In genomic region chr8:44826936-44827335, GRCm38 (mm10) we compare ENCODE assay signal across 8 mouse cellular contexts.
A peak's percentile ranks its signal among the peaks of the same experiment; 100 is the strongest.
DNase-seq lines count a peak whose midpoint lies in the region; ATAC-seq lines count a peak whose summit lies in the region.

No protein-coding gene starts in this region.

- no peaks in the 10 kb centered on the region for H3K27me3 ChIP-seq in forebrain, embryonic 13.5 days
- H3K27me3 ChIP-seq in lung, embryonic 16.5 days (ENCODE audit: control insufficient read depth, insufficient read depth, low read depth, low read length), result no peaks in the 10 kb centered on the region

- H3K4me2 ChIP-seq in forebrain, embryonic 13.5 days, result peak overlapping the region; percentile 41
- H3K4me2 ChIP-seq in lung, embryonic 16.5 days (ENCODE audit: low read depth, low read length), result peak overlapping the region; percentile 37

- no peak overlapping the region for H3K27ac ChIP-seq in forebrain, embryonic 13.5 days
- H3K27ac ChIP-seq in lung, embryonic 16.5 days (ENCODE audit: low read length), result 0 out of 2 replicates have a peak overlapping the region, but pooled peaks have one; percentile 7

- no peaks in the 10 kb centered on the region for H3K36me3 ChIP-seq in forebrain, embryonic 13.5 days (ENCODE audit: poor library complexity, severe bottlenecking)
- H3K36me3 ChIP-seq in lung, embryonic 16.5 days (ENCODE audit: control insufficient read depth, insufficient read depth, low read length), result no peaks in the 10 kb centered on the region

- intact Hi-C loops in heart, postnatal 10 days (cut with DNase I), result no loop called here

- peaks cover 9% of the 10 kb centered on the region for H3K4me1 ChIP-seq in forebrain, embryonic 13.5 days
- no peaks in the 10 kb centered on the region for H3K4me1 ChIP-seq in lung, embryonic 16.5 days (replicated peaks; ENCODE audit: control insufficient read depth, insufficient read depth, low read length)

- WGBS in forebrain, embryonic 13.5 days, result 13% methylated on average over 13 of the region's 13 CpGs
- WGBS in lung, embryonic 16.5 days, result 15% methylated on average over 13 of the region's 13 CpGs

- ATAC-seq in forebrain, embryonic 13.5 days, result peak; percentile 77
- ATAC-seq in lung, embryonic 16.5 days (ENCODE audit: low read depth), result peak; percentile 85
- no peak for ATAC-seq in erythroid progenitor cell, adult 5-6 weeks (replicated peaks; ENCODE audit: low FRiP score, poor library complexity, severe bottlenecking)

- H3K9ac ChIP-seq in forebrain, embryonic 13.5 days, result no peak overlapping the region
- H3K9ac ChIP-seq in lung, embryonic 16.5 days (ENCODE audit: low read length), result no peak overlapping the region

- 0 out of 2 replicates have a peak overlapping the region, but pooled peaks have one; percentile 0 for H3K4me3 ChIP-seq in forebrain, embryonic 13.5 days
- no peak overlapping the region; the same call in 1 of the 2 replicates for H3K4me3 ChIP-seq in lung, embryonic 16.5 days (ENCODE audit: low read length)

- DNase-seq in urinary bladder, postnatal 14 days (ENCODE audit: low spot score), result peak; percentile 46
- no peak for DNase-seq in urinary bladder, adult 18-20 months (ENCODE audit: low spot score in 2 of 2)
- DNase-seq in heart, postnatal 10 days, result peak; percentile 59 to 70
- peak; percentile 75 to 84 for DNase-seq in kidney, postnatal 25 days
- peak; percentile 8 for DNase-seq in right cerebral cortex, adult 18-20 months

- peaks cover 11% of the 10 kb centered on the region; the same call in 1 of the 2 replicates for H3K9me3 ChIP-seq in forebrain, embryonic 13.5 days (replicated peaks)
- peaks cover 10% of the 10 kb centered on the region for H3K9me3 ChIP-seq in lung, embryonic 16.5 days (ENCODE audit: control insufficient read depth, low read length)

Comparison
In these comparisons a context has a peak if more than half of its experiments do, and no peak if none do; other contexts are left out.
1. DNase-seq: peak in urinary bladder, postnatal 14 days (single experiment), heart, postnatal 10 days (2 of 2), kidney, postnatal 25 days (2 of 2) and right cerebral cortex, adult 18-20 months (single experiment); none in urinary bladder, adult 18-20 months (0 of 2).